Mouse (Mus musculus) lung, embryonic 16.5 days (tissue): Measurements from ENCODE around the gene Tcf7l2. TPM values are rescaled to one million over a fixed set of nuclear protein-coding genes. Genes with fewer than 3 reads are reported as not detected.
A peak's percentile ranks its signal among the peaks of the same experiment; 100 is the strongest.

Experiments
- ATAC-seq: fragments of 200-750 bp; cut with Nextera tagmentation; 2 replicates; pipeline ENCODE4 v1.8.0; 2017; ENCODE audit warnings: low read depth, mild to moderate bottlenecking, moderate library complexity
- H3K27ac ChIP-seq: fragments of 300-500 bp; sonication (generic); 2 replicates; pipeline ENCODE4 v1.5.1; 2014; ENCODE audit warnings: mild to moderate bottlenecking, control low read depth, low read length
- H3K27me3 ChIP-seq: fragments of 300-500 bp; sonication (generic); 2 replicates; pipeline ENCODE4 v1.6.1; 2014; ENCODE audit warnings: low read depth, low read length, mixed read lengths; ENCODE audit not compliant: control insufficient read depth, insufficient read depth
- H3K36me3 ChIP-seq: fragments of 300-500 bp; sonication (generic); 2 replicates; pipeline ENCODE4 v1.6.1; 2014; ENCODE audit warnings: low read length; ENCODE audit not compliant: control insufficient read depth, insufficient read depth
- H3K4me1 ChIP-seq: fragments of 300-500 bp; sonication (generic); replicated peaks from 2 replicates; pipeline ENCODE4 v1.6.1; 2014; ENCODE audit warnings: low read length, mixed read lengths; ENCODE audit not compliant: control insufficient read depth, insufficient read depth
- H3K4me2 ChIP-seq: fragments of 300-500 bp; sonication (generic); 2 replicates; pipeline ENCODE4 v1.6.1; 2014; ENCODE audit warnings: low read depth, low read length, control low read depth
- H3K4me3 ChIP-seq: fragments of 300-500 bp; sonication (generic); 2 replicates; pipeline ENCODE4 v1.5.1; 2014; ENCODE audit warnings: mild to moderate bottlenecking, low read length, control low read depth
- H3K9ac ChIP-seq: fragments of 300-500 bp; sonication (generic); 2 replicates; pipeline ENCODE4 v1.6.1; 2014; ENCODE audit warnings: low read length, control low read depth
- H3K9me3 ChIP-seq: fragments of 300-500 bp; sonication (generic); 2 replicates; pipeline ENCODE4 v1.6.1; 2016; ENCODE audit warnings: low read length; ENCODE audit not compliant: control insufficient read depth
- WGBS: fragments of 180-500 bp; shearing (Covaris S2); extraction: QIAGEN DNeasy Blood & Tissue Kit; methylation state at CpG from one replicate; pipeline ENCODE4 v1.1.7; 2014; 5-methylcytosine and 5-hydroxymethylcytosine counted together
- polyA plus RNA-seq: library from polyadenylated mRNA; unstranded; fragments of >200 nt; fragmentation: Nextera tagmentation; extraction: Ambion mirVana; gene quantifications from 2 replicates; pipeline ENCODE4 v1.2.1, GENCODE M21; 2015

The Tcf7l2 gene
- polyA plus RNA-seq, 1 experiment from 2014 or later, result 50.7 TPM

DNA sequence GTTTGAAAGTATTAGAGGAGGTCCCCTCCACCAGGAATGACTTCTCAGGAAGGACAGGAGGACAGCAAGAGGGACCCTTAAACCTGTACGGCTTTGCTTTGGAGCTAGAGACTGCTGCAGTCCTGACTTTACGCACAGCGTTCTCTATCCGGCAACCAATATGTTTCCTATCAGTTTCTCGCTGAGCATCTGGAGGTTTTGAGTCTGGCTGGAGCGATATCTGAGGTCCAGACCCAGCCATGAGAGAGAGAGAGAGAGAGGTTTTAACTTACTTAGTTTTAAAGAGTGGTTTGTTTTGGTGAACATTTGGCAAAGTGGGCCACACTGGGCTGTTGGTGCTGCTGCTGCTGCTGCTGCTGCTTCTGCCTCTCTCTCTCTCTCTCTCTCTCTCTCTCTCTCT, 7.2 kb downstream of the Tcf7l2 start:
- Histone ChIP-seq H3K4me2 (0 out of 2 replicates have a peak overlapping the region, but pooled peaks have one; percentile 13), H3K27ac (no peak overlapping the region), H3K9ac (no peak overlapping the region), H3K36me3 (no peaks in the 10 kb centered on the region), H3K4me3 (no peak overlapping the region), H3K9me3 (no peaks in the 10 kb centered on the region), H3K27me3 (no peaks in the 10 kb centered on the region; the same call in 1 of the 2 replicates), H3K4me1 (peaks cover 53% of the 10 kb centered on the region)
- no peak for ATAC-seq
- 58% methylated on average over 6 of the region's 6 CpGs for WGBS

DNA sequence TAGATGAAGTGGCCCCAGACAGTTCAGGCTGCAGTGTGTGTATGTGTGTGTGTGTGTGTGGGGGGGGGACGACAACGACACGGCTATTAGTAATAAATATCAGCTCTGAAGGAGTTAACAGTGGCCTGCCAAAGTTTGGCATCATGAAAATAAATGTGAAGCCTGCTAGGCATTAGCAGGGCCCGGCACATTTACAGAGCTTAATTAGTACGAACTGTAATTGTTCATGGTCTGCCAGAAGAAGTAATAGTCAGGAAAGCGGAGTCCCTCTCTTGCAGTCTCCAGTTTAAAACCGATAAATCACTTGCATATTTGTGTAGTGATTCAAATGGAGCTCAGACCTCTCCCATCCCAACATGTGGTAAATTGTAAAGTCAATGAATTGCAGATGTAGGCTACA, 7.9 kb downstream of the Tcf7l2 start:
- H3K4me2 ChIP-seq, result no peak overlapping the region

DNA sequence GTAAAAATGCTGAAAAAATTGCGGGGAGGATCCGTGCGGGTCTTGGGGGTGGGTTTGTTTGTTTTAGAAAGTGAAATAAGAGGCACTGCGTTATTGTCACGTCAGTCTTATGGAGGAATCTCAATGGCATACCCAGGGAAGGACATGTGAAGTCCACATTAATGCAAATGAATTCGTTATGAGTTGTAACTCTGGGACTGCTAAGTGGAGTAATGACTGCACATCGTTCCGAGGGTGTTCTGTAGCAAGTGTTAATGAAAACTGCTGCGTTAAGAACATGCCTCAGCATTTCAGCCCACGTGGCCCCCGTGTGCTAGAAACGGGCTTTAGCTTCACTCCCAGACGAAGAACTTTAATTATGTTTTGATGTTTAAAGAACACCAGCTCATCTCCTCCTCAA, 8.4 kb downstream of the Tcf7l2 start:
- Histone ChIP-seq H3K36me3 (no peaks in the 10 kb centered on the region), H3K4me3 (no peak overlapping the region), H3K9me3 (no peaks in the 10 kb centered on the region), H3K4me2 (no peak overlapping the region), H3K4me1 (peaks cover 51% of the 10 kb centered on the region), H3K9ac (no peak overlapping the region), H3K27me3 (no peaks in the 10 kb centered on the region; the same call in 1 of the 2 replicates), H3K27ac (no peak overlapping the region)
- 58% methylated on average over 13 of the region's 13 CpGs for WGBS
- ATAC-seq, result no peak

More for the DNA sequence above, 7.9 kb downstream of the Tcf7l2 start:
- peaks cover 55% of the 10 kb centered on the region for H3K4me1 ChIP-seq
- no peaks in the 10 kb centered on the region; the same call in 1 of the 2 replicates for H3K27me3 ChIP-seq
- ATAC-seq, result no peak
- no peak overlapping the region for H3K9ac ChIP-seq
- H3K27ac ChIP-seq, result no peak overlapping the region
- no peak overlapping the region for H3K4me3 ChIP-seq
- no peaks in the 10 kb centered on the region for H3K36me3 ChIP-seq
- WGBS, result 44% methylated on average over 7 of the region's 7 CpGs
- no peaks in the 10 kb centered on the region for H3K9me3 ChIP-seq

- H3K4me3 ChIP-seq, result no peak overlapping the region
- H3K9me3 ChIP-seq, result no peaks in the 10 kb centered on the region
- H3K27me3 ChIP-seq, result no peaks in the 10 kb centered on the region; the same call in 1 of the 2 replicates
- H3K4me2 ChIP-seq, result no peak overlapping the region
- no peaks in the 10 kb centered on the region for H3K36me3 ChIP-seq
- 76% methylated on average over 7 of the region's 7 CpGs for WGBS
- H3K27ac ChIP-seq, result no peak overlapping the region
- no peak overlapping the region for H3K9ac ChIP-seq
- ATAC-seq, result no peak
- H3K4me1 ChIP-seq, result peaks cover 47% of the 10 kb centered on the region
Observed at GRCm38 (mm10) chr19:55750465-55750864, 8.8 kb downstream of the Tcf7l2 start.

DNA sequence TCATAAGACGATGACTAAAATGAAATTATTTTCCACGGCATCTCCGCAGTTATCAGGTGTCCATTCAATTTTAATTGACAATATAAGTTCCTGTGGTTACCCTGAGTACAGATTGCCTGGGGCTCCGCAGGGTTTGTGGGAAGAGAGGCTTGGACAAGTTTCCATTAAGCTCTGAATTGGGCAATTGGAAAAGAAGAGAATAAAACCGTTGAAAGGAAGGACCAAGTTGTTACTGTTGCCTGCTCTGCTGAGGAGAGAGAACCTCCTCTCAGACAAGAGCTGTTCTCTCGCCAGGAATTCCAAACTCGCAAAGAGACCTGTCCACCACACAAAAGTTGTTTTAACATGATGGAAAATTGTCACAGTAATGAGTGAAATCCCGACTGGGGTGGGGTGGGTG, 11.2 kb downstream of the Tcf7l2 start:
- WGBS, result 63% methylated on average over 8 of the region's 8 CpGs
- Histone ChIP-seq H3K27ac (no peak overlapping the region), H3K4me1 (peaks cover 39% of the 10 kb centered on the region), H3K9ac (no peak overlapping the region), H3K27me3 (no peaks in the 10 kb centered on the region), H3K36me3 (no peaks in the 10 kb centered on the region), H3K4me3 (no peak overlapping the region), H3K9me3 (no peaks in the 10 kb centered on the region), H3K4me2 (no peak overlapping the region)
- ATAC-seq, result no peak

GRCm38 (mm10) chr19:55754303-55754702, 12.7 kb downstream of the Tcf7l2 start:
- ATAC-seq, result peak; percentile 65
- H3K36me3 ChIP-seq, result no peaks in the 10 kb centered on the region
- H3K4me2 ChIP-seq, result no peak overlapping the region
- WGBS, result 43% methylated on average over 7 of the region's 7 CpGs
- no peak overlapping the region for H3K9ac ChIP-seq
- peaks cover 30% of the 10 kb centered on the region for H3K4me1 ChIP-seq
- no peaks in the 10 kb centered on the region for H3K27me3 ChIP-seq
- no peak overlapping the region for H3K27ac ChIP-seq
- no peak overlapping the region for H3K4me3 ChIP-seq
- no peaks in the 10 kb centered on the region for H3K9me3 ChIP-seq

GRCm38 (mm10) chr19:55755462-55755861, 13.8 kb downstream of the Tcf7l2 start:
- Histone ChIP-seq H3K4me3 (no peak overlapping the region), H3K9ac (no peak overlapping the region), H3K4me2 (no peak overlapping the region), H3K9me3 (no peaks in the 10 kb centered on the region), H3K27me3 (no peaks in the 10 kb centered on the region), H3K36me3 (no peaks in the 10 kb centered on the region), H3K4me1 (peaks cover 20% of the 10 kb centered on the region), H3K27ac (no peak overlapping the region)
- 88% methylated on average over 9 of the region's 9 CpGs for WGBS
- ATAC-seq, result no peak

DNA sequence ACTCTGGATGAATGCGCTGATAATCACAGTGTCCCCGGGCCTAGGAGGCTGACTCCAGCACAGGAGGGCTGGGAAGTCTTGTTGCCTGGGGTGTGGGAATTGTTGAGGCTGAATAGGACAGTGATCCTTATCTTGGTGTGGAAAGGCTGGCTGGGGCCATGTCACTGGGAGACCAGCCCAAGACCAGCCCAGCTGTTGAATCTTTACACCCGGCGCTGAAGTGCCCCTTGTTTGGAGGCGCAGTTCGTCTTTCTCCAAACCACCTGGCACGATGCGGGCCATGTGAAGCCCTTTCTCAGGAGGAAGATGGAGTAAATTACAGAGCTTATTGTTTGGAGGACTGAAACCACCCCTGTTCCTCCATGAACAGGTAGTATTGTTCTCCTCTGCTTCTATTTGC, 15.1 kb downstream of the Tcf7l2 start:
- Histone ChIP-seq H3K27me3 (no peaks in the 10 kb centered on the region), H3K4me2 (no peak overlapping the region), H3K9me3 (no peaks in the 10 kb centered on the region), H3K4me3 (no peak overlapping the region), H3K27ac (peak overlapping the region; percentile 40; the same call in 1 of the 2 replicates), H3K36me3 (no peaks in the 10 kb centered on the region), H3K9ac (no peak overlapping the region), H3K4me1 (peaks cover 20% of the 10 kb centered on the region)
- 50% methylated on average over 8 of the region's 8 CpGs for WGBS
- no peak for ATAC-seq

DNA sequence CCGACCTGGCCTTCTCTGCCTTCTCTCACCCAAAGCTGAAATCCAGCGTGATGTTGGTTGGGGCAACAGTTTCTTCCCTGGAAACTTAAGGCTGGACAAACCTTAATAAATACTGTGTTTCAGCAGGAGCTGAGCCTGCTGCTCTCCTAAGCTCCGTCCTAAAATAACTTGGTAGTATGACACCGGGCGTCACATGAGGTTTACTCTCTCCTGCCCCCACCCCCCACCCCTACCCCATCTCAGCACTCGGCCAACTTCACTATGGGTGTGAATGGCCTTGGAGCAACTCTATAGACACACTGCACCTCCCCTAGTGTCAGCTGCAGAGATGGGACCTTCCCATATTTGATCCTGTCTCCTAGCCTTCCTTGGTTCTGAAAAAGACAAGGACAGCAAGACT, 15.8 kb downstream of the Tcf7l2 start:
- Histone ChIP-seq H3K4me3 (no peak overlapping the region), H3K9ac (no peak overlapping the region), H3K36me3 (no peaks in the 10 kb centered on the region), H3K4me1 (peaks cover 20% of the 10 kb centered on the region), H3K9me3 (no peaks in the 10 kb centered on the region), H3K4me2 (no peak overlapping the region), H3K27ac (no peak overlapping the region), H3K27me3 (no peaks in the 10 kb centered on the region)
- 75% methylated on average over 6 of the region's 6 CpGs for WGBS
- no peak for ATAC-seq

GRCm38 (mm10) chr19:55758158-55758557, 16.5 kb downstream of the Tcf7l2 start:
- Histone ChIP-seq H3K4me3 (no peak overlapping the region), H3K27me3 (no peaks in the 10 kb centered on the region), H3K4me1 (peaks cover 17% of the 10 kb centered on the region), H3K27ac (no peak overlapping the region), H3K9ac (no peak overlapping the region), H3K4me2 (no peak overlapping the region), H3K9me3 (no peaks in the 10 kb centered on the region), H3K36me3 (no peaks in the 10 kb centered on the region)
- no peak for ATAC-seq
